Mouse (Mus musculus): ENCODE measurements around the gene Hacd4. TPM values are rescaled to one million over a fixed set of nuclear protein-coding genes. Genes with fewer than 3 reads are reported as not detected.
A peak's percentile ranks its signal among the peaks of the same experiment; 100 is the strongest.
"Not testable (repeated sequence)": the region's sequence is repeated elsewhere in the genome, so short reads cannot be mapped to it uniquely, and the experiment has no call there.

Hacd4 gene
- polyA plus RNA-seq, 1 experiment from 2014 or later, result 2.2 TPM

GRCm38 (mm10) chr4:88412331-88412730 lies 26.4 kb downstream of the Hacd4 start:
- Histone ChIP-seq H3K4me2 (ENCODE audit: low read depth, low read length) (no peak overlapping the region), H3K27me3 (ENCODE audit: control insufficient read depth, insufficient read depth, low read length) (no peaks in the 10 kb centered on the region), H3K9ac (replicated peaks; ENCODE audit: low read depth, low read length) (no peak overlapping the region), H3K36me3 (ENCODE audit: control insufficient read depth, insufficient read depth, low read length) (no peaks in the 10 kb centered on the region), H3K9me3 (ENCODE audit: control insufficient read depth, low read length) (no peaks in the 10 kb centered on the region), H3K27ac (ENCODE audit: low read depth, low read length) (no peak overlapping the region), H3K4me3 (ENCODE audit: low read depth, low read length) (no peak overlapping the region), H3K4me1 (ENCODE audit: control insufficient read depth, insufficient read depth, low read length) (no peaks in the 10 kb centered on the region)
- no peak for ATAC-seq (ENCODE audit: low read depth)
- 83% methylated on average over 2 of the region's 2 CpGs for WGBS

- Histone ChIP-seq H3K9ac (replicated peaks; ENCODE audit: low read depth, low read length) (no peak overlapping the region), H3K27me3 (ENCODE audit: control insufficient read depth, insufficient read depth, low read length) (no peaks in the 10 kb centered on the region), H3K9me3 (ENCODE audit: control insufficient read depth, low read length) (no peaks in the 10 kb centered on the region), H3K36me3 (ENCODE audit: control insufficient read depth, insufficient read depth, low read length) (no peaks in the 10 kb centered on the region), H3K27ac (ENCODE audit: low read depth, low read length) (no peak overlapping the region), H3K4me2 (ENCODE audit: low read depth, low read length) (no peak overlapping the region), H3K4me3 (ENCODE audit: low read depth, low read length) (no peak overlapping the region), H3K4me1 (ENCODE audit: control insufficient read depth, insufficient read depth, low read length) (no peaks in the 10 kb centered on the region)
- WGBS, result 98% methylated on average over 4 of the region's 4 CpGs
- ATAC-seq (ENCODE audit: low read depth), result no peak
Observed at GRCm38 (mm10) chr4:88409279-88409678, 29.4 kb downstream of the Hacd4 start.

GRCm38 (mm10) chr4:88406887-88407696 lies 31.6 kb downstream of the Hacd4 start:
- H3K4me1 ChIP-seq (ENCODE audit: control insufficient read depth, insufficient read depth, low read length), result no peaks in the 10 kb centered on the region
- no peaks in the 10 kb centered on the region for H3K27me3 ChIP-seq (ENCODE audit: control insufficient read depth, insufficient read depth, low read length)
- H3K27ac ChIP-seq (ENCODE audit: low read depth, low read length), result no peak overlapping the region
- ATAC-seq (ENCODE audit: low read depth), result peak; percentile 97
- H3K36me3 ChIP-seq (ENCODE audit: control insufficient read depth, insufficient read depth, low read length), result no peaks in the 10 kb centered on the region
- no peaks in the 10 kb centered on the region for H3K9me3 ChIP-seq (ENCODE audit: control insufficient read depth, low read length)
- H3K4me2 ChIP-seq (ENCODE audit: low read depth, low read length), result no peak overlapping the region
- no peak overlapping the region for H3K9ac ChIP-seq (replicated peaks; ENCODE audit: low read depth, low read length)
- no peak overlapping the region for H3K4me3 ChIP-seq (ENCODE audit: low read depth, low read length)
- WGBS, result 83% methylated on average over 4 of the region's 4 CpGs

GRCm38 (mm10) chr4:88402884-88403283 lies 35.8 kb downstream of the Hacd4 start:
- no peak overlapping the region for H3K4me3 ChIP-seq (ENCODE audit: low read depth, low read length)
- no peaks in the 10 kb centered on the region for H3K9me3 ChIP-seq (ENCODE audit: control insufficient read depth, low read length)
- WGBS, result 92% methylated on average over 6 of the region's 6 CpGs
- H3K27ac ChIP-seq (ENCODE audit: low read depth, low read length), result no peak overlapping the region
- H3K9ac ChIP-seq (replicated peaks; ENCODE audit: low read depth, low read length), result no peak overlapping the region
- no peak for ATAC-seq (ENCODE audit: low read depth)
- no peaks in the 10 kb centered on the region for H3K36me3 ChIP-seq (ENCODE audit: control insufficient read depth, insufficient read depth, low read length)
- no peaks in the 10 kb centered on the region for H3K4me1 ChIP-seq (ENCODE audit: control insufficient read depth, insufficient read depth, low read length)
- no peak overlapping the region for H3K4me2 ChIP-seq (ENCODE audit: low read depth, low read length)
- H3K27me3 ChIP-seq (ENCODE audit: control insufficient read depth, insufficient read depth, low read length), result no peaks in the 10 kb centered on the region

GRCm38 (mm10) chr4:88400992-88401313 lies 37.8 kb downstream of the Hacd4 start:
- Histone ChIP-seq H3K36me3 (ENCODE audit: control insufficient read depth, insufficient read depth, low read length) (no peaks in the 10 kb centered on the region), H3K9me3 (ENCODE audit: control insufficient read depth, low read length) (no peaks in the 10 kb centered on the region), H3K4me2 (ENCODE audit: low read depth, low read length) (no peak overlapping the region), H3K27me3 (ENCODE audit: control insufficient read depth, insufficient read depth, low read length) (no peaks in the 10 kb centered on the region), H3K4me3 (ENCODE audit: low read depth, low read length) (no peak overlapping the region), H3K9ac (replicated peaks; ENCODE audit: low read depth, low read length) (no peak overlapping the region), H3K27ac (ENCODE audit: low read depth, low read length) (no peak overlapping the region), H3K4me1 (ENCODE audit: control insufficient read depth, insufficient read depth, low read length) (no peaks in the 10 kb centered on the region)
- WGBS, result 92% methylated on average over 7 of the region's 7 CpGs
- no peak for ATAC-seq (ENCODE audit: low read depth)

GRCm38 (mm10) chr4:88400302-88400991 lies 38.3 kb downstream of the Hacd4 start:
- 78% methylated on average over 9 of the region's 9 CpGs for WGBS
- Histone ChIP-seq H3K36me3 (ENCODE audit: control insufficient read depth, insufficient read depth, low read length) (no peaks in the 10 kb centered on the region), H3K27ac (ENCODE audit: low read depth, low read length) (no peak overlapping the region), H3K9ac (replicated peaks; ENCODE audit: low read depth, low read length) (no peak overlapping the region), H3K4me3 (ENCODE audit: low read depth, low read length) (no peak overlapping the region), H3K4me1 (ENCODE audit: control insufficient read depth, insufficient read depth, low read length) (no peaks in the 10 kb centered on the region), H3K4me2 (ENCODE audit: low read depth, low read length) (no peak overlapping the region), H3K27me3 (ENCODE audit: control insufficient read depth, insufficient read depth, low read length) (no peaks in the 10 kb centered on the region), H3K9me3 (ENCODE audit: control insufficient read depth, low read length) (no peaks in the 10 kb centered on the region)
- no peak for ATAC-seq (ENCODE audit: low read depth)

- Histone ChIP-seq H3K4me3 (ENCODE audit: low read depth, low read length) (no peak overlapping the region), H3K9me3 (ENCODE audit: control insufficient read depth, low read length) (no peaks in the 10 kb centered on the region), H3K9ac (replicated peaks; ENCODE audit: low read depth, low read length) (no peak overlapping the region), H3K4me2 (ENCODE audit: low read depth, low read length) (no peak overlapping the region), H3K27me3 (ENCODE audit: control insufficient read depth, insufficient read depth, low read length) (no peaks in the 10 kb centered on the region), H3K4me1 (ENCODE audit: control insufficient read depth, insufficient read depth, low read length) (no peaks in the 10 kb centered on the region), H3K27ac (ENCODE audit: low read depth, low read length) (no peak overlapping the region), H3K36me3 (ENCODE audit: control insufficient read depth, insufficient read depth, low read length) (no peaks in the 10 kb centered on the region)
- no peak for ATAC-seq (ENCODE audit: low read depth)
- WGBS, result 80% methylated on average over 6 of the region's 6 CpGs
Observed at GRCm38 (mm10) chr4:88396995-88397521, 41.7 kb downstream of the Hacd4 start.

GRCm38 (mm10) chr4:88395717-88396116 lies 43.0 kb downstream of the Hacd4 start:
- no peak for ATAC-seq (ENCODE audit: low read depth)
- no peaks in the 10 kb centered on the region for H3K27me3 ChIP-seq (ENCODE audit: control insufficient read depth, insufficient read depth, low read length)
- WGBS, result 95% methylated on average over 3 of the region's 3 CpGs

GRCm38 (mm10) chr4:88390596-88390995 lies 48.1 kb downstream of the Hacd4 start:
- 54% methylated on average over 1 of the region's 1 CpGs for WGBS

More at GRCm38 (mm10) chr4:88395717-88396116, 43.0 kb downstream of the Hacd4 start:
- Histone ChIP-seq H3K9me3 (ENCODE audit: control insufficient read depth, low read length) (no peaks in the 10 kb centered on the region), H3K4me2 (ENCODE audit: low read depth, low read length) (no peak overlapping the region), H3K4me1 (ENCODE audit: control insufficient read depth, insufficient read depth, low read length) (no peaks in the 10 kb centered on the region), H3K36me3 (ENCODE audit: control insufficient read depth, insufficient read depth, low read length) (no peaks in the 10 kb centered on the region), H3K27ac (ENCODE audit: low read depth, low read length) (no peak overlapping the region), H3K4me3 (ENCODE audit: low read depth, low read length) (no peak overlapping the region), H3K9ac (replicated peaks; ENCODE audit: low read depth, low read length) (no peak overlapping the region)

More at GRCm38 (mm10) chr4:88390596-88390995, 48.1 kb downstream of the Hacd4 start:
- not testable (repeated sequence) for H3K4me1 ChIP-seq (ENCODE audit: control insufficient read depth, insufficient read depth, low read length); H3K9ac ChIP-seq (replicated peaks; ENCODE audit: low read depth, low read length); H3K27ac ChIP-seq (ENCODE audit: low read depth, low read length); ATAC-seq (ENCODE audit: low read depth); H3K9me3 ChIP-seq (ENCODE audit: control insufficient read depth, low read length); H3K4me2 ChIP-seq (ENCODE audit: low read depth, low read length); H3K4me3 ChIP-seq (ENCODE audit: low read depth, low read length); H3K27me3 ChIP-seq (ENCODE audit: control insufficient read depth, insufficient read depth, low read length); H3K36me3 ChIP-seq (ENCODE audit: control insufficient read depth, insufficient read depth, low read length)

Measured in neural tube, embryonic 14.5 days (tissue).